Comparison of ENCODE assay signal across 13 mouse cellular contexts in genomic region chr11:82473137-82473621, GRCm38 (mm10).
DNase-seq lines count a peak whose midpoint lies in the region; ATAC-seq and TF ChIP-seq lines count a peak whose summit lies in the region.
"Had no signal": no experiment of that assay in that cellular context is flagged by ENCODE, and none has a peak within 500 bp of the region (broad histone marks: within the 10 kb centered on the region; RNA-seq: fewer than 3 reads in every experiment).

No protein-coding gene starts in this region.

- H3K4me1 ChIP-seq in E14TG2a.4 (replicated peaks; ENCODE audit: low read depth, low read length): peaks cover 27% of the 10 kb centered on the region
- H3K4me1 ChIP-seq in forebrain, embryonic 12.5 days: peaks cover 20% of the 10 kb centered on the region
- peaks cover 19% of the 10 kb centered on the region for H3K4me1 ChIP-seq in hindbrain, embryonic 14.5 days (replicated peaks; ENCODE audit: control insufficient read depth, insufficient read depth, low read length)
- peaks cover 19% of the 10 kb centered on the region for H3K4me1 ChIP-seq in midbrain, embryonic 16.5 days (ENCODE audit: control insufficient read depth, insufficient read depth, low read length)
- no peaks in the 10 kb centered on the region for H3K4me1 ChIP-seq in intestine, embryonic 15.5 days (replicated peaks)

- no peak for TF ChIP-seq CTCF in E14TG2a.4 (conservative IDR thresholded peaks at IDR 0.05; ENCODE audit: low read length)

- ATAC-seq in forebrain, embryonic 12.5 days (ENCODE audit: low FRiP score): peak; percentile 49; the same call in 1 of the 2 replicates
- peak; percentile 57; the same call in 1 of the 2 replicates for ATAC-seq in hindbrain, embryonic 14.5 days (ENCODE audit: low FRiP score)
- ATAC-seq in midbrain, embryonic 16.5 days: peak; percentile 76
- no peak for ATAC-seq in intestine, embryonic 15.5 days
- no peak for ATAC-seq in megakaryocyte-erythroid progenitor cell, adult 5-6 weeks (replicated peaks; ENCODE audit: low FRiP score, low TSS enrichment, poor library complexity, severe bottlenecking)
- ATAC-seq: intestine, postnatal 0 days had no signal

- 0 out of 2 replicates have a peak overlapping the region, but pooled peaks have one; percentile 26 for H3K4me3 ChIP-seq in E14TG2a.4 (replicated peaks; ENCODE audit: low read length)
- H3K4me3 ChIP-seq in forebrain, embryonic 12.5 days (replicated peaks): no peak overlapping the region
- no peak overlapping the region for H3K4me3 ChIP-seq in hindbrain, embryonic 14.5 days (replicated peaks; ENCODE audit: low read length)
- H3K4me3 ChIP-seq in midbrain, embryonic 16.5 days (ENCODE audit: low read depth, low read length): no peak overlapping the region
- H3K4me3 ChIP-seq in intestine, embryonic 15.5 days (replicated peaks): no peak overlapping the region
- H3K4me3 ChIP-seq: heart, adult 2 months; limb, embryonic 12.5 days had no signal

- H3K27me3 ChIP-seq in E14TG2a.4 (ENCODE audit: insufficient read depth, low read length): peaks cover 40% of the 10 kb centered on the region
- H3K27me3 ChIP-seq in forebrain, embryonic 12.5 days: peaks cover 33% of the 10 kb centered on the region
- H3K27me3 ChIP-seq in hindbrain, embryonic 14.5 days (ENCODE audit: control insufficient read depth, insufficient read depth, low read length): no peaks in the 10 kb centered on the region
- no peaks in the 10 kb centered on the region for H3K27me3 ChIP-seq in midbrain, embryonic 16.5 days (ENCODE audit: control insufficient read depth, insufficient read depth, low read depth, low read length)
- no peaks in the 10 kb centered on the region for H3K27me3 ChIP-seq in intestine, embryonic 15.5 days (replicated peaks)
- H3K27me3 ChIP-seq: limb, embryonic 12.5 days had no signal

- DNase-seq in hindbrain, embryonic 14.5 days (ENCODE audit: low spot score): no peak
- no peak for DNase-seq in adipocyte (ENCODE audit: low spot score)
- no peak for DNase-seq in thymus, postnatal 25 days
- DNase-seq: cerebellum, adult 11-12 months; heart, adult 2 months; kidney, postnatal 4 days had no signal

- peak overlapping the region; percentile 70 for H3K27ac ChIP-seq in forebrain, embryonic 12.5 days
- H3K27ac ChIP-seq in hindbrain, embryonic 14.5 days: peak overlapping the region; percentile 34
- peak overlapping the region; percentile 56 for H3K27ac ChIP-seq in midbrain, embryonic 16.5 days (ENCODE audit: low read length)
- H3K27ac ChIP-seq in intestine, embryonic 15.5 days: no peak overlapping the region
- H3K27ac ChIP-seq: heart, adult 2 months; limb, embryonic 12.5 days had no signal

- H3K9me3 ChIP-seq in E14TG2a.4 (ENCODE audit: low read length): 0 out of 2 replicates have a peak, but pooled peaks cover 7% of the 10 kb centered on the region
- no peaks in the 10 kb centered on the region for H3K9me3 ChIP-seq in forebrain, embryonic 12.5 days
- no peaks in the 10 kb centered on the region for H3K9me3 ChIP-seq in hindbrain, embryonic 14.5 days (ENCODE audit: control insufficient read depth, low read length)
- H3K9me3 ChIP-seq in midbrain, embryonic 16.5 days (replicated peaks; ENCODE audit: control insufficient read depth, low read length, poor library complexity, severe bottlenecking): no peaks in the 10 kb centered on the region
- no peaks in the 10 kb centered on the region for H3K9me3 ChIP-seq in intestine, embryonic 15.5 days
- H3K9me3 ChIP-seq: limb, embryonic 12.5 days had no signal

- H3K9ac ChIP-seq in forebrain, embryonic 12.5 days: no peak overlapping the region
- H3K9ac ChIP-seq in hindbrain, embryonic 14.5 days: no peak overlapping the region
- peak overlapping the region; percentile 13; the same call in 1 of the 2 replicates for H3K9ac ChIP-seq in midbrain, embryonic 16.5 days (ENCODE audit: low read depth, low read length)
- H3K9ac ChIP-seq in intestine, embryonic 15.5 days: no peak overlapping the region
- H3K9ac ChIP-seq: limb, embryonic 12.5 days had no signal

- peak overlapping the region; percentile 24 for H3K4me2 ChIP-seq in forebrain, embryonic 12.5 days
- no peak overlapping the region for H3K4me2 ChIP-seq in hindbrain, embryonic 14.5 days (replicated peaks)
- H3K4me2 ChIP-seq in midbrain, embryonic 16.5 days (ENCODE audit: low read length): no peak overlapping the region
- no peak overlapping the region; the same call in 1 of the 2 replicates for H3K4me2 ChIP-seq in intestine, embryonic 15.5 days (replicated peaks)
- H3K4me2 ChIP-seq: limb, embryonic 12.5 days had no signal

- no peaks in the 10 kb centered on the region for H3K36me3 ChIP-seq in E14TG2a.4 (ENCODE audit: insufficient read depth, low read length)
- H3K36me3 ChIP-seq in forebrain, embryonic 12.5 days (replicated peaks): no peaks in the 10 kb centered on the region
- H3K36me3 ChIP-seq in hindbrain, embryonic 14.5 days (replicated peaks; ENCODE audit: control insufficient read depth, insufficient read depth): no peaks in the 10 kb centered on the region
- H3K36me3 ChIP-seq in midbrain, embryonic 16.5 days (ENCODE audit: control insufficient read depth, insufficient read depth, low read length): no peaks in the 10 kb centered on the region
- H3K36me3 ChIP-seq in intestine, embryonic 15.5 days: no peaks in the 10 kb centered on the region
- H3K36me3 ChIP-seq: limb, embryonic 12.5 days had no signal

- 16% methylated on average over 12 of the region's 12 CpGs for WGBS in forebrain, embryonic 12.5 days
- WGBS in hindbrain, embryonic 14.5 days: 21% methylated on average over 12 of the region's 12 CpGs
- 21% methylated on average over 12 of the region's 12 CpGs for WGBS in midbrain, embryonic 16.5 days
- 30% methylated on average over 12 of the region's 12 CpGs for WGBS in intestine, embryonic 15.5 days

Comparison
In these comparisons a context has a peak if more than half of its experiments do, and no peak if none do; other contexts are left out.
1. ATAC-seq: peak in forebrain, embryonic 12.5 days (single experiment), hindbrain, embryonic 14.5 days (single experiment) and midbrain, embryonic 16.5 days (single experiment); none in intestine, embryonic 15.5 days (single experiment) and megakaryocyte-erythroid progenitor cell, adult 5-6 weeks (single experiment).